Mouse (Mus musculus): ENCODE measurements around the gene Ghrhr. TPM values are rescaled to one million over a fixed set of nuclear protein-coding genes. Genes with fewer than 3 reads are reported as not detected.

The Ghrhr gene
- polyA plus RNA-seq, 1 experiment from 2014 or later = not detected

GRCm38 (mm10) chr6:55383897-55384296 lies 7.8 kb downstream of the Ghrhr start:
- ATAC-seq (ENCODE audit: low FRiP score) = no peak
- Histone ChIP-seq H3K27me3 (no peaks in the 10 kb centered on the region), H3K4me1 (peaks cover 12% of the 10 kb centered on the region), H3K4me2 (replicated peaks) (no peak overlapping the region), H3K27ac (no peak overlapping the region), H3K4me3 (no peak overlapping the region), H3K36me3 (no peaks in the 10 kb centered on the region), H3K9ac (no peak overlapping the region), H3K9me3 (replicated peaks) (no peaks in the 10 kb centered on the region)
- WGBS = 18% methylated on average over 1 of the region's 1 CpGs

GRCm38 (mm10) chr6:55384356-55384951 lies 8.4 kb downstream of the Ghrhr start:
- Histone ChIP-seq H3K27me3 (no peaks in the 10 kb centered on the region), H3K4me2 (replicated peaks) (no peak overlapping the region), H3K27ac (no peak overlapping the region), H3K4me3 (no peak overlapping the region), H3K9ac (no peak overlapping the region), H3K4me1 (peaks cover 14% of the 10 kb centered on the region), H3K36me3 (no peaks in the 10 kb centered on the region), H3K9me3 (replicated peaks) (no peaks in the 10 kb centered on the region)
- no peak for ATAC-seq (ENCODE audit: low FRiP score)
- 69% methylated on average over 5 of the region's 5 CpGs for WGBS

GRCm38 (mm10) chr6:55388546-55389169 lies 12.6 kb downstream of the Ghrhr start:
- ATAC-seq (ENCODE audit: low FRiP score) = peak; percentile 40
- Histone ChIP-seq H3K9me3 (replicated peaks) (no peaks in the 10 kb centered on the region), H3K4me3 (no peak overlapping the region), H3K27me3 (no peaks in the 10 kb centered on the region), H3K9ac (no peak overlapping the region), H3K36me3 (no peaks in the 10 kb centered on the region), H3K4me1 (peaks cover 27% of the 10 kb centered on the region), H3K4me2 (replicated peaks) (no peak overlapping the region), H3K27ac (peak overlapping the region; percentile 64)
- WGBS = 35% methylated on average over 12 of the region's 12 CpGs

- Histone ChIP-seq H3K9ac (no peak overlapping the region), H3K27me3 (no peaks in the 10 kb centered on the region), H3K4me1 (peaks cover 27% of the 10 kb centered on the region), H3K4me3 (no peak overlapping the region), H3K9me3 (replicated peaks) (no peaks in the 10 kb centered on the region), H3K27ac (0 out of 2 replicates have a peak overlapping the region, but pooled peaks have one; percentile 64), H3K36me3 (no peaks in the 10 kb centered on the region), H3K4me2 (replicated peaks) (no peak overlapping the region)
- 67% methylated on average over 5 of the region's 5 CpGs for WGBS
- no peak for ATAC-seq (ENCODE audit: low FRiP score)
Observed at GRCm38 (mm10) chr6:55389321-55389720, 13.2 kb downstream of the Ghrhr start.

GRCm38 (mm10) chr6:55391814-55392213 lies 15.7 kb downstream of the Ghrhr start:
- no peaks in the 10 kb centered on the region for H3K36me3 ChIP-seq
- 0 out of 2 replicates have a peak, but pooled peaks cover under 1% of the 10 kb centered on the region for H3K27me3 ChIP-seq
- WGBS = 41% methylated on average over 4 of the region's 4 CpGs
- H3K4me2 ChIP-seq (replicated peaks) = no peak overlapping the region
- no peaks in the 10 kb centered on the region for H3K9me3 ChIP-seq (replicated peaks)
- H3K4me3 ChIP-seq = no peak overlapping the region
- peak overlapping the region; percentile 46; the same call in 1 of the 2 replicates for H3K27ac ChIP-seq
- H3K4me1 ChIP-seq = peaks cover 38% of the 10 kb centered on the region
- ATAC-seq (ENCODE audit: low FRiP score) = peak; percentile 27
- no peak overlapping the region for H3K9ac ChIP-seq

GRCm38 (mm10) chr6:55392453-55392852 lies 16.4 kb downstream of the Ghrhr start:
- 17% methylated on average over 4 of the region's 4 CpGs for WGBS
- Histone ChIP-seq H3K27me3 (0 out of 2 replicates have a peak, but pooled peaks cover 3% of the 10 kb centered on the region), H3K4me2 (replicated peaks) (no peak overlapping the region), H3K36me3 (no peaks in the 10 kb centered on the region), H3K9ac (no peak overlapping the region), H3K9me3 (replicated peaks) (no peaks in the 10 kb centered on the region), H3K4me1 (peaks cover 43% of the 10 kb centered on the region), H3K27ac (0 out of 2 replicates have a peak overlapping the region, but pooled peaks have one; percentile 4), H3K4me3 (no peak overlapping the region)
- peak; percentile 29 for ATAC-seq (ENCODE audit: low FRiP score)

- peaks cover 39% of the 10 kb centered on the region for H3K4me1 ChIP-seq
- H3K9ac ChIP-seq = no peak overlapping the region
- no peak overlapping the region for H3K4me3 ChIP-seq
- H3K4me2 ChIP-seq (replicated peaks) = no peak overlapping the region
- H3K36me3 ChIP-seq = no peaks in the 10 kb centered on the region
- H3K27me3 ChIP-seq = 0 out of 2 replicates have a peak, but pooled peaks cover 3% of the 10 kb centered on the region
- WGBS = 79% methylated on average over 10 of the region's 10 CpGs
- H3K9me3 ChIP-seq (replicated peaks) = no peaks in the 10 kb centered on the region
- ATAC-seq (ENCODE audit: low FRiP score) = no peak
- H3K27ac ChIP-seq = no peak overlapping the region
Observed at GRCm38 (mm10) chr6:55394854-55395253, 18.8 kb downstream of the Ghrhr start.

- H3K36me3 ChIP-seq = no peaks in the 10 kb centered on the region
- WGBS = 59% methylated on average over 3 of the region's 3 CpGs
- no peaks in the 10 kb centered on the region for H3K9me3 ChIP-seq (replicated peaks)
- H3K4me3 ChIP-seq = no peak overlapping the region
- H3K27me3 ChIP-seq = 0 out of 2 replicates have a peak, but pooled peaks cover 3% of the 10 kb centered on the region
- no peak overlapping the region for H3K9ac ChIP-seq
- H3K27ac ChIP-seq = peak overlapping the region; percentile 58; the same call in 1 of the 2 replicates
- no peak overlapping the region; the same call in 1 of the 2 replicates for H3K4me2 ChIP-seq (replicated peaks)
- no peak for ATAC-seq (ENCODE audit: low FRiP score)
- peaks cover 40% of the 10 kb centered on the region for H3K4me1 ChIP-seq
Observed at GRCm38 (mm10) chr6:55396176-55396575, 20.1 kb downstream of the Ghrhr start.

- Histone ChIP-seq H3K4me2 (replicated peaks) (no peak overlapping the region; the same call in 1 of the 2 replicates), H3K27ac (peak overlapping the region; percentile 58), H3K4me1 (peaks cover 37% of the 10 kb centered on the region), H3K36me3 (no peaks in the 10 kb centered on the region), H3K4me3 (no peak overlapping the region), H3K9ac (no peak overlapping the region), H3K27me3 (0 out of 2 replicates have a peak, but pooled peaks cover 3% of the 10 kb centered on the region), H3K9me3 (replicated peaks) (no peaks in the 10 kb centered on the region)
- WGBS = 49% methylated on average over 11 of the region's 11 CpGs
- ATAC-seq (ENCODE audit: low FRiP score) = peak; percentile 69
Observed at GRCm38 (mm10) chr6:55396622-55397041, 20.5 kb downstream of the Ghrhr start.

GRCm38 (mm10) chr6:55398869-55399628 lies 23.0 kb downstream of the Ghrhr start:
- H3K27me3 ChIP-seq = 0 out of 2 replicates have a peak, but pooled peaks cover 3% of the 10 kb centered on the region
- H3K36me3 ChIP-seq = no peaks in the 10 kb centered on the region
- no peak overlapping the region for H3K4me2 ChIP-seq (replicated peaks)
- no peak overlapping the region for H3K4me3 ChIP-seq
- no peaks in the 10 kb centered on the region for H3K9me3 ChIP-seq (replicated peaks)
- ATAC-seq (ENCODE audit: low FRiP score) = no peak
- H3K4me1 ChIP-seq = peaks cover 24% of the 10 kb centered on the region
- H3K9ac ChIP-seq = no peak overlapping the region
- WGBS = 71% methylated on average over 9 of the region's 9 CpGs
- no peak overlapping the region for H3K27ac ChIP-seq

GRCm38 (mm10) chr6:55399910-55400309 lies 23.8 kb downstream of the Ghrhr start:
- Histone ChIP-seq H3K9me3 (replicated peaks) (no peaks in the 10 kb centered on the region), H3K4me2 (replicated peaks) (no peak overlapping the region), H3K9ac (no peak overlapping the region), H3K27ac (no peak overlapping the region), H3K36me3 (no peaks in the 10 kb centered on the region), H3K4me1 (peaks cover 24% of the 10 kb centered on the region), H3K4me3 (no peak overlapping the region), H3K27me3 (0 out of 2 replicates have a peak, but pooled peaks cover 3% of the 10 kb centered on the region)
- 70% methylated on average over 5 of the region's 5 CpGs for WGBS
- ATAC-seq (ENCODE audit: low FRiP score) = no peak
